ENCODE assay signal across 8 mouse cellular contexts in genomic region chr12:3359302-3359701, GRCm38 (mm10). TPM values are rescaled to one million over a fixed set of nuclear protein-coding genes. Genes with fewer than 3 reads are reported as not detected.
DNase-seq lines count a peak whose midpoint lies in the region; ATAC-seq lines count a peak whose summit lies in the region.

No protein-coding gene starts in this region.

- no peak overlapping the region for H3K27ac ChIP-seq in liver, embryonic 11.5 days (ENCODE audit: low read depth, low read length)
- H3K27ac ChIP-seq in limb, embryonic 13.5 days, result no peak overlapping the region
- no peak overlapping the region for H3K27ac ChIP-seq in midbrain, embryonic 16.5 days (ENCODE audit: low read length)

- H3K9ac ChIP-seq in liver, embryonic 11.5 days (ENCODE audit: low read depth, low read length), result no peak overlapping the region
- H3K9ac ChIP-seq in limb, embryonic 13.5 days, result no peak overlapping the region
- no peak overlapping the region for H3K9ac ChIP-seq in midbrain, embryonic 16.5 days (ENCODE audit: low read depth, low read length)

- peak; percentile 79 for DNase-seq in liver
- DNase-seq in liver, embryonic 11.5 days (ENCODE audit: low spot score), result no peak
- peak; percentile 64 to 77 for DNase-seq in gastrocnemius, postnatal 36 days
- DNase-seq in kidney, adult 8-10 months, result peak; percentile 63 to 87
- peak; percentile 85 for DNase-seq in splenic B cell, adult 2 months (ENCODE audit: low read depth, low spot score)

- H3K36me3 ChIP-seq in liver, embryonic 11.5 days (ENCODE audit: control insufficient read depth, insufficient read depth, low read length), result no peaks in the 10 kb centered on the region
- H3K36me3 ChIP-seq in limb, embryonic 13.5 days, result no peaks in the 10 kb centered on the region
- H3K36me3 ChIP-seq in midbrain, embryonic 16.5 days (ENCODE audit: control insufficient read depth, insufficient read depth, low read length), result no peaks in the 10 kb centered on the region
- H3K36me3 ChIP-seq in splenic B cell, adult 2 months (ENCODE audit: control insufficient read depth, insufficient read depth, low read length, poor library complexity, severe bottlenecking), result no peaks in the 10 kb centered on the region

- ATAC-seq in liver, embryonic 11.5 days (replicated peaks; ENCODE audit: low FRiP score), result no peak; the same call in 1 of the 2 replicates
- peak; percentile 75 for ATAC-seq in common myeloid progenitor, adult 5-6 weeks (replicated peaks; ENCODE audit: low read depth, poor library complexity, severe bottlenecking)
- ATAC-seq in limb, embryonic 13.5 days (ENCODE audit: low FRiP score, low read depth), result peak; percentile 42; the same call in 1 of the 2 replicates
- ATAC-seq in midbrain, embryonic 16.5 days, result 0 out of 2 replicates have a peak, but pooled peaks have one; percentile 2

- no peaks in the 10 kb centered on the region for H3K27me3 ChIP-seq in liver, embryonic 11.5 days (replicated peaks; ENCODE audit: control insufficient read depth, insufficient read depth, low read length)
- no peaks in the 10 kb centered on the region for H3K27me3 ChIP-seq in limb, embryonic 13.5 days
- no peaks in the 10 kb centered on the region for H3K27me3 ChIP-seq in midbrain, embryonic 16.5 days (ENCODE audit: control insufficient read depth, insufficient read depth, low read depth, low read length)
- H3K27me3 ChIP-seq in splenic B cell, adult 2 months (ENCODE audit: control insufficient read depth, insufficient read depth, low read length, poor library complexity, severe bottlenecking), result no peaks in the 10 kb centered on the region

- intact Hi-C loops in gastrocnemius, postnatal 36 days (cut with DNase I), result no loop called here

- no peaks in the 10 kb centered on the region for H3K4me1 ChIP-seq in liver, embryonic 11.5 days (replicated peaks; ENCODE audit: control insufficient read depth, insufficient read depth, low read length)
- H3K4me1 ChIP-seq in limb, embryonic 13.5 days, result no peaks in the 10 kb centered on the region
- H3K4me1 ChIP-seq in midbrain, embryonic 16.5 days (ENCODE audit: control insufficient read depth, insufficient read depth, low read length), result no peaks in the 10 kb centered on the region

- no peak overlapping the region for H3K4me2 ChIP-seq in liver, embryonic 11.5 days
- no peak overlapping the region for H3K4me2 ChIP-seq in limb, embryonic 13.5 days (replicated peaks)
- no peak overlapping the region for H3K4me2 ChIP-seq in midbrain, embryonic 16.5 days (ENCODE audit: low read length)

- WGBS in liver, embryonic 11.5 days, result 16% methylated on average over 3 of the region's 3 CpGs
- 29% methylated on average over 3 of the region's 3 CpGs for WGBS in limb, embryonic 13.5 days
- WGBS in midbrain, embryonic 16.5 days, result 29% methylated on average over 3 of the region's 3 CpGs

- H3K4me3 ChIP-seq in liver, embryonic 11.5 days (ENCODE audit: low read depth, low read length), result no peak overlapping the region
- H3K4me3 ChIP-seq in limb, embryonic 13.5 days, result no peak overlapping the region
- no peak overlapping the region for H3K4me3 ChIP-seq in midbrain, embryonic 16.5 days (ENCODE audit: low read depth, low read length)

- H3K9me3 ChIP-seq in liver, embryonic 11.5 days (ENCODE audit: control insufficient read depth, low read length), result no peaks in the 10 kb centered on the region
- H3K9me3 ChIP-seq in limb, embryonic 13.5 days, result no peaks in the 10 kb centered on the region
- no peaks in the 10 kb centered on the region for H3K9me3 ChIP-seq in midbrain, embryonic 16.5 days (replicated peaks; ENCODE audit: control insufficient read depth, low read length, poor library complexity, severe bottlenecking)

RNA-seq across cellular contexts. Expression of gene Kif3c, which starts 5.6 kb away (rescaled TPM):
- 3.5 and 4.8 TPM in 2 replicates for polyA plus RNA-seq in liver, embryonic 11.5 days (2014; fragmentation: Nextera tagmentation; extraction: Ambion mirVana)
- 2.7 and 6.4 TPM in 2 replicates for total RNA-seq in common myeloid progenitor, adult 5-6 weeks (2017)
- 10 to 100 TPM; 14.3 to 22.9 TPM for total RNA-seq in gastrocnemius, postnatal 36 days (2021)
- polyA plus RNA-seq in limb, embryonic 13.5 days (2015; fragmentation: Nextera tagmentation; extraction: Ambion mirVana), result 15.8 and 19.1 TPM in 2 replicates
- 94.5 and 96.7 TPM in 2 replicates for polyA plus RNA-seq in midbrain, embryonic 16.5 days (2015; fragmentation: Nextera tagmentation; extraction: Ambion mirVana)

RNA-seq across cellular contexts. Expression of gene Rab10, which starts 49.5 kb away (rescaled TPM):
- 70.9 and 71.1 TPM in 2 replicates for polyA plus RNA-seq in liver, embryonic 11.5 days (2014; fragmentation: Nextera tagmentation; extraction: Ambion mirVana)
- 138 and 146 TPM in 2 replicates for total RNA-seq in common myeloid progenitor, adult 5-6 weeks (2017)
- 100 to 1,000 TPM; 239 to 279 TPM for total RNA-seq in gastrocnemius, postnatal 36 days (2021)
- polyA plus RNA-seq in limb, embryonic 13.5 days (2015; fragmentation: Nextera tagmentation; extraction: Ambion mirVana), result 78.2 and 80.0 TPM in 2 replicates
- polyA plus RNA-seq in midbrain, embryonic 16.5 days (2015; fragmentation: Nextera tagmentation; extraction: Ambion mirVana), result 151 TPM in 2 replicates
